Mouse (Mus musculus) cerebellum, postnatal 36 days (tissue): Measurements from ENCODE around the gene Nuak1.

Experiments used
- DNase-seq, 2 experiments: peaks; one replicate each; pipeline ENCODE4 v3.0.0; 2021 to 2022; ENCODE audit warnings: mixed read lengths in 2 of 2

Nuak1 gene

DNA sequence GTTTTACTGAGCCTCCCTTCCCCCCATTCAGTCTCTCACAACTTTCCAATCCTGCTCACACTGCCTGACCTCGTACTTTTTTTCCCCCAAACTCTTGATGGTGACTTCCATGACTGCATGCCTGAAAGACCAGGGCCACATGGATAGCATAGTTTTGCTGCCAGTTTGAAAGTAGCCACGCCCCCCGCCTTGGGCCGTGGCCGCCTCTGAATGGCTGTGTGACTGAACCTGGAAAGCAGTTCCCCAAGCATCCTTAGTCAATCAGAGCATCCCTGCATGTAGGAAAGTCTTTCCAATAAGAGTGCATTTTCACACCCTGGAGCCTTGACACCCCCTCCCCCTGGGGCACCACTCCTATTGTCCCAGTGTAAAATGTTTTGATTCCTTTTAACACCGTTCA lies 116.4 kb downstream of the Nuak1 start:
- DNase-seq: no peak
